Comparison of ENCODE assay signal across 20 mouse cellular contexts in the genomic region with DNA sequence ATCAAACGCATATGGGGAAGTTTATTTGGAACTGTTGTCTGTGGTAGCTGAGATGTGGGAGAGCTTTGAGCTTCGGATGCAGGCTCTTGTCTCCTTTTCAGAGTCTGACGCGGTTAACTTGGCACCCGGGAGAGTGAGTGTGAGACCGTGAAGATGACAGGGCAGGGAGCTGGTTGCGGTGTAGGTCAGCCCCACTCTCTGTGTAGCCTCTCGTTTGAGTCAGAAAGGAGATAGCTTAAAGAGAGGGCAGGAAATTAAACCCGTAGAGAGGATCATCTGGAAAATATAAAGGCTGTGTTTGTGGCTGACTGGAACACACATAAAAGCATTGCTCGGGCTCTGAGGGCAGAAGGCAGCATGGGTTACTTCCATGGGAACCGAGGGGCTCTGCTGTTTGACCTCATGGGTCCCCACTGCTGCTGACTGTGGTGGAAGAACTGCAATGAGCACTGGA. TPM values are rescaled to one million over a fixed set of nuclear protein-coding genes. Genes with fewer than 3 reads are reported as not detected.
A peak's percentile ranks its signal among the peaks of the same experiment; 100 is the strongest.
DNase-seq lines count a peak whose midpoint lies in the region; ATAC-seq lines count a peak whose summit lies in the region.
"Had no signal": no experiment of that assay in that cellular context is flagged by ENCODE, and none has a peak within 500 bp of the region (broad histone marks: within the 10 kb centered on the region; RNA-seq: fewer than 3 reads in every experiment).

No protein-coding gene starts in this region.

- no peak overlapping the region for H3K27ac ChIP-seq in heart, embryonic 13.5 days (replicated peaks)
- peak overlapping the region; percentile 79 for H3K27ac ChIP-seq in embryonic facial prominence, embryonic 15.5 days (replicated peaks)
- H3K27ac ChIP-seq: liver, embryonic 14.5 days had no signal

- H3K4me2 ChIP-seq in heart, embryonic 13.5 days = no peak overlapping the region
- H3K4me2 ChIP-seq in embryonic facial prominence, embryonic 15.5 days (replicated peaks) = 0 out of 2 replicates have a peak overlapping the region, but pooled peaks have one; percentile 12
- H3K4me2 ChIP-seq: heart, embryonic 12.5 days had no signal

- 35% methylated on average over 11 of the region's 11 CpGs for WGBS in heart, embryonic 13.5 days
- 24% methylated on average over 11 of the region's 11 CpGs for whole genome bisulfite sequencing in embryonic facial prominence, embryonic 15.5 days

- no peaks in the 10 kb centered on the region for H3K9me3 ChIP-seq in heart, embryonic 13.5 days
- H3K9me3 ChIP-seq in embryonic facial prominence, embryonic 15.5 days (replicated peaks) = no peaks in the 10 kb centered on the region
- H3K9me3 ChIP-seq: heart, embryonic 12.5 days had no signal

- no peaks in the 10 kb centered on the region for H3K27me3 ChIP-seq in heart, embryonic 13.5 days (replicated peaks)
- H3K27me3 ChIP-seq in embryonic facial prominence, embryonic 15.5 days = no peaks in the 10 kb centered on the region
- H3K27me3 ChIP-seq: heart, embryonic 12.5 days had no signal

- H3K4me1 ChIP-seq in heart, embryonic 13.5 days = peaks cover 14% of the 10 kb centered on the region
- peaks cover 10% of the 10 kb centered on the region; the same call in 1 of the 2 replicates for H3K4me1 ChIP-seq in embryonic facial prominence, embryonic 15.5 days

- DNase-seq in heart, postnatal 4 days = no peak
- DNase-seq in right cerebral cortex, adult 18-20 months = peak; percentile 50
- no peak for DNase-seq in right cerebral cortex, postnatal 25 days
- peak; percentile 23 to 53 for DNase-seq in lung, postnatal 4 days
- no peak for DNase-seq in spleen, postnatal 10 days (ENCODE audit: low spot score in 2 of 2)
- DNase-seq: B cell, adult 2 months; cerebellum, adult 11-12 months; gastrocnemius, adult 2 months; kidney, postnatal 14 days; layer of hippocampus, postnatal 36 days; midbrain, embryonic 14.5 days; right cerebral cortex, postnatal 14 days; thymus, postnatal 4 days had no signal

- H3K9ac ChIP-seq in heart, embryonic 13.5 days = peak overlapping the region; percentile 47; the same call in 1 of the 2 replicates
- no peak overlapping the region for H3K9ac ChIP-seq in embryonic facial prominence, embryonic 15.5 days
- H3K9ac ChIP-seq: heart, embryonic 12.5 days; liver, embryonic 14.5 days had no signal

- no peak overlapping the region for H3K4me3 ChIP-seq in heart, embryonic 13.5 days
- H3K4me3 ChIP-seq in embryonic facial prominence, embryonic 15.5 days (replicated peaks) = no peak overlapping the region
- H3K4me3 ChIP-seq: gastrocnemius, adult 2 months; heart, embryonic 12.5 days had no signal

- H3K36me3 ChIP-seq in heart, embryonic 13.5 days = peaks cover 35% of the 10 kb centered on the region
- H3K36me3 ChIP-seq in embryonic facial prominence, embryonic 15.5 days = peaks cover 26% of the 10 kb centered on the region

- ATAC-seq in heart, embryonic 13.5 days (ENCODE audit: extremely low read depth, insufficient number of reproducible peaks, low FRiP score, low TSS enrichment) = no peak
- ATAC-seq in embryonic facial prominence, embryonic 15.5 days (ENCODE audit: insufficient number of reproducible peaks, low FRiP score, low TSS enrichment, low read depth) = peak; percentile 89
- ATAC-seq in activated CD4-positive, CD25-positive, alpha-beta regulatory T cell, adult 4 months = no peak
- ATAC-seq: hindbrain, embryonic 16.5 days had no signal

RNA-seq across cellular contexts. Expression of a gene that starts 22.5 kb away (rescaled TPM):
- polyA plus RNA-seq in heart, embryonic 13.5 days (2015; fragmentation: Nextera tagmentation; extraction: Ambion mirVana) = 24.5 and 27.4 TPM in 2 replicates
- 10 to 100 TPM; 48.0 to 50.8 TPM for total RNA-seq in heart, postnatal 4 days (2021)
- 20.0 and 24.3 TPM in 2 replicates for polyA plus RNA-seq in embryonic facial prominence, embryonic 15.5 days (2015; fragmentation: Nextera tagmentation; extraction: Ambion mirVana)
- polyA plus RNA-seq in activated CD4-positive, CD25-positive, alpha-beta regulatory T cell, adult 4 months (2017; shearing (Covaris generic)) = 1 to 10 TPM; 1.2 to 1.5 TPM

RNA-seq across cellular contexts. Expression of a gene that starts 39.0 kb away (rescaled TPM):
- 0.36 and 0.60 TPM in 2 replicates for polyA plus RNA-seq in heart, embryonic 13.5 days (2015; fragmentation: Nextera tagmentation; extraction: Ambion mirVana)
- total RNA-seq in heart, postnatal 4 days (2021) = 10 to 100 TPM; 13.0 to 16.1 TPM
- polyA plus RNA-seq in embryonic facial prominence, embryonic 15.5 days (2015; fragmentation: Nextera tagmentation; extraction: Ambion mirVana) = 3.6 and 4.1 TPM in 2 replicates
- not detected for polyA plus RNA-seq in activated CD4-positive, CD25-positive, alpha-beta regulatory T cell, adult 4 months (2017; shearing (Covaris generic))
- polyA plus RNA-seq: midbrain, embryonic 14.5 days; neural tube, embryonic 14.5 days had no signal

Comparison
In these comparisons a context has a peak if more than half of its experiments do, and no peak if none do; other contexts are left out.
1. DNase-seq: peak in right cerebral cortex, adult 18-20 months (single experiment) and lung, postnatal 4 days (2 of 2); none in heart, postnatal 4 days (single experiment), right cerebral cortex, postnatal 25 days (single experiment) and spleen, postnatal 10 days (0 of 2).